Mouse (Mus musculus) testis, postnatal 10 days (tissue): ENCODE measurements at regions not wholly inside any gene's neighbourhood (a gene's known extent, or its start where the extent isn't known, plus 50 kb on each side); places are given as distances from the start of the nearest gene placed in this dataset.

Source experiments
- DNase-seq: peaks from one replicate; pipeline ENCODE4 v3.0.0; 2021; ENCODE audit warnings: low spot score

DNA sequence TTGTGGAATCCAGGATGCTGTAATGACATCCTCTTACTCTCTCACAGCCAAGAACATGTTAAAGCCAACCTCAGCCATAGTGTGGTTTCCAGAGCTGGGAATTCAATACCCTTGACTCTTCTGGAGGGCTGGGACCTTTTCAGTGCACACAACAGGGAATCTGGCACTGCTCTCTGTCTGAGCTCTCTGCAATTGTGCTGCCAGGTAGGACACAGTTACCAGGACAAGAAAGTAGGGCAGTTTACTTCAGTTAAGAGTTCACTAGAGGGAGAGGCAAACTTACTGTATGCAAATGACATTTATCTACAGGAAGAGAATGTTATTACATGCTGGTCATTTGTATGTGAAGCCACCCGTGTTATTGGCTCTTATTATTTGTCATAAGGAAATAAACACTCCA is 197.6 kb downstream of the Arl4a start:
- DNase-seq = no peak

DNA sequence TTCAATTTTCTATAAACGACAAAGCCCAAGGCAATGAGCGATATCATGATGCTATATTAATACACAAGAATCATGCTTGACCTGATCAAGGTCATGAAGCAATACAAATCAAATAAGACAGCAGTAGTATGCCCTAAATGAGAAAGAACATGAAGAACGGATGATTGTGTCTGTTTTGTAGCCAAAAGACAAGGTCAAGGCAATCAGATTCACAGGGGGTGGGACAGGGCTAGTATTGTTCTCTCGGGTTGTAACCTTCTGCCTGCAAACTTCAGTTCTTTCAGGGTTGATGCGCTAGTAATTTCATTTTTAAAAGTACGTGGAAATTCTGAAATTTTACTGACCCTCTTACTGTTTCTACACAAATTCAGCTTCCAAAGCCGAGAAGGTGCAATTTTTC is 206.7 kb downstream of the Arl4a start:
- DNase-seq = no peak

- no peak for DNase-seq
These were observed 207.3 kb downstream of the Arl4a start for GRCm38 (mm10) chr12:39830530-39830929.

- no peak for DNase-seq
These were observed 215.2 kb downstream of the Arl4a start for GRCm38 (mm10) chr12:39822671-39823070.

DNA sequence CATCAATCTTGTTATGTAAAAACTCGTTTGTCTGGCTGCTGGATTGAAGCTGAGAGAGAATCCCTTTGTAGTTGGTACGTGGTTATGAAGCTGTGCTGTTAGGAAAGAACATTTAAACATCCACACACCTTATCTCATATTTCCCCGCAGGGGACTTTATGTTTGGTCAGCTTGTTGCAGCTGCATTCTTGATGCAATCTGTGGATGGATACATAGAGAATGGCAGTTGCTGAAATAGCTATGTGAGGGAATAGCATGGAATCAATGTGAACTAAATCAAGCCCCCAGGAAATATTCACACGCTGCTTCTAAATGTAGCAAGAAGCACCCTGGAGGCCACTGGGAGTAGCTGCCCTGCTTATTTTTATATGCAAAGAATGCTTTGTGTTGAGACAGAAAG is 236.3 kb downstream of the Arl4a start:
- DNase-seq = no peak

DNA sequence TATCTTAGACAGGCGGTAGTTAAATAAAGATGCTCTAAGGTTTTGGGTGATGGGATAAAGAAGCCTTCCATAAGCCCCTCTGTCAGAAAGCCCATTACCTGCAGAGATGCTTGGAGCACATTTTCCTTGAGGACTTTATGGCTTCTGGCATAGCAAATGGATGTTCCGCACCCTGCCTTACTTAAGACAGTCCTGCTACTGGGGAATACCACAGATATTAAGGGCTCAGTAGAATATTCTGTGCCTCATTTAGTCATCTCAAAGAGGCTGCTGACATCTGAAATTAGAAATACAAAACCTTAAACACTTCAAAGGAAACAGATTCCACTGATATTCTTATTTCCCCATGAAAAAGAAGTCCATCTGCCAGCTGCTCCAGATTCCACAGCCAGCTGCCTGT is 240.0 kb downstream of the Arl4a start:
- DNase-seq = no peak

GRCm38 (mm10) chr12:39796939-39797338 is 240.9 kb downstream of the Arl4a start:
- no peak for DNase-seq

- no peak for DNase-seq
These were observed 252.8 kb downstream of the Arl4a start for GRCm38 (mm10) chr12:39785026-39785425.

GRCm38 (mm10) chr12:39784532-39784931 is 253.3 kb downstream of the Arl4a start:
- no peak for DNase-seq

- DNase-seq = no peak
These were observed 261.7 kb downstream of the Arl4a start for GRCm38 (mm10) chr12:39776173-39776572.

GRCm38 (mm10) chr12:39766988-39767387 is 270.8 kb downstream of the Arl4a start:
- DNase-seq = no peak

DNA sequence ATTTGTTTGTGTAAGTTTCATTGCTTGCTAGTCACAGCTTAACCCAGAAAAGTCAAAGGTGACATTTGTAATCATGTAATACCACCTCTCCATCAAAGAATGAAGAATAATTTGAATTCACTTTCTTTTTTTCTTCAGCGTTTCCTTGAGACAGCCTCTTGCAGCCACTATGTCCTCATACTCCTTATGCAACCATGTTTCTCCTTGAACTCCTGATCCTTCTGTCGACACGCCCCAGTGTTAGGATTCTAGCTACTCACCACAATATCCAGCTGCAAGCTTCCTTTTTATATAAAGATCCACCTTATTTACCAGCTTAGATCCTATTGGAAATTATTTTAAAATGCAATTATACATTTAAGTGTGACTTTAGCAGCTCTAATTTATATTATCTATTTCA is 274.3 kb downstream of the Arl4a start:
- no peak for DNase-seq

- DNase-seq = no peak
These were observed 275.9 kb downstream of the Arl4a start for GRCm38 (mm10) chr12:39761946-39762345.

GRCm38 (mm10) chr12:39761326-39761725 is 276.5 kb downstream of the Arl4a start:
- no peak for DNase-seq

DNA sequence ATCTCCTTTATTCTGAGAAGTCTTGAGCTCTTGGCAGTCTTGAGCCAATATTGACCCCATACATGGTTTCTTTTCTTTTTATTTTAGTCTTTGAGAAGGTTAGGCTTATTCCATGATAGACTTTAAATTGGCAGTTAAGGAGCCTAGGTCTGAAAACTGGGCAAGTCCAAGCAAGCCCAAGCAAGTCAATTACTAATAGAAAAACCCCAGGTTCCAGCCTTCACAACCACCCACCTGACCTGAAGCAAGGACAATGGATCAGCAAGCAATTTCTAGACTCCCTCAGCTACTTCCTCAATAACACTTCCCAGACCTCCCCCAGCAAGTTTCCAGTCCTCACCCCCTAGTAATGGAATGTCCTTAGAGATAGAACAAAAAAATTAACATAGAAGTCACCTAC is 279.9 kb downstream of the Arl4a start:
- no peak for DNase-seq

GRCm38 (mm10) chr12:39751850-39752249 is 286.0 kb downstream of the Arl4a start:
- DNase-seq = no peak

GRCm38 (mm10) chr12:39742156-39743063 is 295.4 kb downstream of the Arl4a start:
- DNase-seq = no peak

- DNase-seq = no peak
These were observed 296.6 kb downstream of the Arl4a start for GRCm38 (mm10) chr12:39741051-39741847.

GRCm38 (mm10) chr12:39736966-39737365 is 300.9 kb downstream of the Arl4a start:
- DNase-seq = no peak

- no peak for DNase-seq
These were observed 301.5 kb downstream of the Arl4a start for GRCm38 (mm10) chr12:39736097-39736920.

DNA sequence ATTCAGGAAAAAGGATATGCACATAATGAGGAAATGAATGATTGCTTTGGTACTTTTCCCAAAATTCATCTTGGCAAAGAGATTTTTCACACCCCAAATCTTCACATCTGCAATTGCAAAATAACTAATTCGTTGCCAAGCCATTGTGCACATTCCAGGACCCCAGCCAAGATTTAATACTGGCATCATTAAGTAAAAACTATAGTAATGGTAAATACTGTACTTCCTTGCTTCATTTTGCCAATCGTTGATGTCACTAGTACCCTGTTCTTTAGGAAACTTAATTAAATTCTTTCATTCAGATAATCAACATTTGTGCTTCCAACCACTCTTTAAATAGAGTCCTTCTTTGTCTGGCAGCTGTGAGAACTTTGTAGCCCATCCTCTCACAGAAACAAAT is 303.6 kb downstream of the Arl4a start:
- no peak for DNase-seq

DNA sequence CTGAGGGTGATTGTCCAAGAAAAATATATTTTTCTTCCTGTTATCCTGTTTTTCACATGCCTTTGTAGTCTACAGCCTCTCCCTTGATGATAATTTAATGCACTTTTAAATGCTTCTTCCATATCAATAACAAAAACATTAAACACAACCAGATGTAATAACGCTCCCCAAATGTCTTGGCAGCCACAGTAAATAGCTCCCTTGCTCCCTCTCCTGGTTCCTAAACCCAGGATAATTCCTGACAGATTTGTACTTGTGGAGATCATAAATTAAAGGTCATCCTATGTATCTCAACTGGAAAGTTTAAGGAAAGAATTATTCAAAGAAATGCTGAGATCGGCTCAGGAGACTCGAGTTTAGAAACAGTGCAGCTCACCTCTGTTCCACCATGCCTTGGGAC is 306.6 kb downstream of the Arl4a start:
- DNase-seq = no peak
